Mouse (Mus musculus) cerebral cortex, adult 2 months (tissue): Measurements from ENCODE around the gene Wbp2.

Source experiments
- WGBS: fragments of 180-500 bp; shearing (Covaris S2); methylation state at CpG from one replicate; pipeline ENCODE4 v1.1.7; 2018; 5-methylcytosine and 5-hydroxymethylcytosine counted together

The Wbp2 gene

GRCm38 (mm10) chr11:116061641-116062415, 25.0 kb downstream of the Wbp2 start:
- 71% methylated on average over 13 of the region's 13 CpGs for WGBS

- WGBS: 78% methylated on average over 9 of the region's 9 CpGs
Measured at GRCm38 (mm10) chr11:116060596-116060995, 26.2 kb downstream of the Wbp2 start.

GRCm38 (mm10) chr11:116059691-116060025, 27.1 kb downstream of the Wbp2 start:
- 86% methylated on average over 11 of the region's 11 CpGs for WGBS

GRCm38 (mm10) chr11:116058868-116059690, 27.7 kb downstream of the Wbp2 start:
- 90% methylated on average over 17 of the region's 17 CpGs for WGBS

GRCm38 (mm10) chr11:116058022-116058614, 28.7 kb downstream of the Wbp2 start:
- WGBS: 51% methylated on average over 12 of the region's 12 CpGs

- WGBS: 66% methylated on average over 4 of the region's 4 CpGs
Measured at GRCm38 (mm10) chr11:116057237-116057881, 29.4 kb downstream of the Wbp2 start.

- 90% methylated on average over 11 of the region's 11 CpGs for WGBS
Measured at GRCm38 (mm10) chr11:116055873-116056272, 30.9 kb downstream of the Wbp2 start.

- WGBS: 92% methylated on average over 9 of the region's 9 CpGs
Measured at GRCm38 (mm10) chr11:116053510-116054229, 33.1 kb downstream of the Wbp2 start.

- WGBS: 78% methylated on average over 4 of the region's 4 CpGs
Measured at GRCm38 (mm10) chr11:116050196-116050595, 36.6 kb downstream of the Wbp2 start.

GRCm38 (mm10) chr11:116049610-116050009, 37.2 kb downstream of the Wbp2 start:
- WGBS: 83% methylated on average over 2 of the region's 2 CpGs

- WGBS: 94% methylated on average over 6 of the region's 6 CpGs
Measured at GRCm38 (mm10) chr11:116045173-116045572, 41.6 kb downstream of the Wbp2 start.

- WGBS: 94% methylated on average over 1 of the region's 1 CpGs
Measured at GRCm38 (mm10) chr11:116043286-116043685, 43.5 kb downstream of the Wbp2 start.

- WGBS: 73% methylated on average over 5 of the region's 5 CpGs
Measured at GRCm38 (mm10) chr11:116042372-116043138, 44.2 kb downstream of the Wbp2 start.

- WGBS: 97% methylated on average over 2 of the region's 2 CpGs
Measured at GRCm38 (mm10) chr11:116041833-116042232, 45.0 kb downstream of the Wbp2 start.

- WGBS: 48% methylated on average over 6 of the region's 6 CpGs
Measured at GRCm38 (mm10) chr11:116040593-116040992, 46.2 kb downstream of the Wbp2 start.

GRCm38 (mm10) chr11:116037826-116038225, 49.0 kb downstream of the Wbp2 start:
- 93% methylated on average over 9 of the region's 9 CpGs for WGBS

GRCm38 (mm10) chr11:116036671-116037070, 50.1 kb downstream of the Wbp2 start:
- WGBS: 77% methylated on average over 3 of the region's 3 CpGs

- WGBS: 90% methylated on average over 6 of the region's 6 CpGs
Measured at GRCm38 (mm10) chr11:116034584-116034983, 52.2 kb downstream of the Wbp2 start.

- 20% methylated on average over 14 of the region's 14 CpGs for WGBS
Measured at GRCm38 (mm10) chr11:116030898-116031845, 55.6 kb downstream of the Wbp2 start.
